Mouse (Mus musculus): Measurements from ENCODE around the gene Mroh7.
"Not testable (repeated sequence)": the region's sequence is repeated elsewhere in the genome, so short reads cannot be mapped to it uniquely, and the experiment has no call there.

Mroh7 gene

DNA sequence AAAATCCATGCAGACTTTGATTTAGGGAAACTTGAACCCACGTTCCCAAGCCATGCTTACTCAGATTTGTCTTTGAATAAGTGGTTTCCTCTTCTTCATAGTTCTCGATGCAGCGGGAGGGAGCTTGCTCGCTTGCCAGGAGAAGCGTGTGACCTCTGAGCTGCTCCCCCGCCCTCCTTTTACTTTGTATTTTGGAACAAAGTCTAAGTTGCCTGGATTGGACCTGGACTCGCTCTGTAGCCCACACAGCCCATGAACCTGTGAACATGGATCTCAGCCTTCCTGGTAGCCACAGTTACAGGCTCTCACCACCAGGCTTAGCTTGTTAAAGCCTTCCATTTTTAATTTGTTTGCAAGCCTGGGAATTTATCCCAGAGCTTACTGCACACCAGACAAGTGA lies at the start of gene Mroh7:
Mroh7 (minus strand) TSS at position 112 of the 400 bp plus-strand sequence.
- DNase-seq: no peak

DNA sequence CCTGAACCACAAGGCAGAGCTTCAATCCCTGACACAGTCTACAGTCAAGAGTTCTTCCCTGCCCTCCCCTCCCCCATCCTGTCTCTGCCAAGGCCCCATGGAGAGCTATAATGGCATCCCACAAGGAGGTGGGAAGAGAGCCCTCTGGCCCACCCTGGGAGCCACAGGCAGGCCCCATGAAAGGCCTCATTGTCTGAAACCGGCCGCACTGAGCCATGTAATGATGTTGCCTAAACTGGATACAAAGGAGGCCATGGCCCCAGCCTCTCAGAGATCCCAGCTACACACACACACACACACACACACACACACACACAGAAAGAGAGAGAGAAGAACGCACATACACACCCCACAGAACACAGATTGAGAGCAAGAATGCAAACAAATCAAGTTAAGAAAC lies 49.3 kb upstream of the Mroh7 start:
- DNase-seq: no peak

DNA sequence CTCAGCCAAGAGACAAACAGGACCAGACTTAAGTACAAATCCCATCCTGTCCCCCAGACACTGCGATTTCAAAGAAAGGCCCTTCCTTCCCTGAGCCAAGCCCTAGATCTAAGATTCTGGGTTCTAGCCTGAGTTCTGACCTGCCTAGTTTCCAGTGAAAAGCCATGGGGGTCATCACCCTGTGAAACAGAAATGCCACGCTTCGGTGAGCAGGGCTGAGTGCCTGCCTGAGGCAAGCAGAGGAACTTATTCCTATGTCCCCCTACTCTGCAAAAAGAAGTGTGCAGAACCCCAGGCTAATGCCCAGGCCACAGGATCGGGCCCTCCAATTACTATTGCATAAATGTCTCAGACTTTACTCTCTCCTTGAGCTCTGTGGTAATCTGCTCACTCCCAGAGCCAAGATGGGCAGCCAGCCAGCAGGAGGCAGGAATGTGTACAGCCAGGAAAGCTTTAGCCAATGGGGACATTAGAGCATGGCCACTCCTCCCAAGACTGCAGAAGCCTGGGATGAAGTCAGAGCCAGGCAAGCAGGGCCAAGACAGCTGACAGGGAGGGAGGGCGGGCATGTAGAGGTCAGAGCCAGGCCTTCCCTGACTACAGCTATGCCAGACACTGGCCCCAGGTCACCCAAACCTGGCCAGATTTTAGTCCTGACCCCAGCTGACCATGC lies 47.5 kb upstream of the Mroh7 start:
- peak; percentile 93 for DNase-seq

DNA sequence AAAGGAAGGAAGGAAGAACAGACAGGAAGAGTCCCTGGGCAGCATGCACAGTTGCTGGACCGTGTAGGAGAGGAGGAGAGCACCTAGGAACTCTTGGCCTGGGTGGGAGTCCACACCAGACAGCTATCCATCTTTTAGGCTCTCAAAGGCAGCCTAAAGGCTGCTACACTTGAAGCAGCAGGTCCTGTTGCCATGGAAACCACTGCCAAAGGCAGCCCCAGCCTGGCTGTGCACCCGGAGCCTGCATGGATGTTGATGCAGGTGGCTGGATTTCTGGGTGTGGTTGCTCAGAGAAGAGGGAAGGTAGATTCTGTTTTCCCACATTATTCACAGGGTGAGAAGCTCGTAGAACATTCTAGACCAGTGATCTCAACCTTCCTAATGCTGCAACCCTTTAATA lies 46.3 kb upstream of the Mroh7 start:
- peak; percentile 41 for DNase-seq

DNA sequence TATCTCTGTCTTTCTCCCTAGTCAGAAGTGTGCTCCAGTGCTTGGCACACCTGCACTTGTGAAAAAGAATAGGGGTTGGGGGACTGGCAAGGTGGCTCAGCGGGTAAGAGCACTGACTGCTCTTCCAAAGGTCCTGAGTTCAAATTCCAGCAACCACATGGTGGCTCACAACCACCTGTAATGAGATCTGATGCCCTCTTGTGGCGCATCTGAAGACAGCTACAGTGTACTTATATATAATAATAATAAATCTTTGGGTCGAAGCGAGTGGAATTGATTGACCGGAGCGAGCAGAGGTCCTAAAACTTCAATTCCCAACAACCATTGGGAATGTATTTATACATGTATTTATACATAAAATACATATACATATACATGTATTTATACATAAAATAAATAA lies 45.0 kb upstream of the Mroh7 start:
- not testable (repeated sequence) for DNase-seq

DNA sequence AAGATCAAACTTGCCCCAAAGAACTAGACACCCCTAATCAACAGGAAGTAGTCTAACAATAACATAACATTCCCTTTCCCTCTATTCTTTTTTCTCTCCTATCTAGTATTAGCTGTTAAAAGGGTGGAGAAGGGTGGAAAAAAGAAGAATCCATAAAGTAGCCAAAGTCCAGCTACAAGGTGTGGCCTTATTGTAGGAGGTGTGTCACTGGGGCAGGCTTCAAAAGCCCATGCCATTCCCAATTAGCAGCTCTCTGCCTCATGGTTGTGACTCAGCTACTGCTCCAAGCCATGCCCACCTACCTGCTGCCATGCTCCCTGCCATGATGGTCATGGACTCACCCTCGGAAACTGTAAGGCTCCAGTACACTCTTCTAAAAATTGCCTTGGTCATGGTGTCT lies 41.8 kb upstream of the Mroh7 start:
- no peak for DNase-seq

DNA sequence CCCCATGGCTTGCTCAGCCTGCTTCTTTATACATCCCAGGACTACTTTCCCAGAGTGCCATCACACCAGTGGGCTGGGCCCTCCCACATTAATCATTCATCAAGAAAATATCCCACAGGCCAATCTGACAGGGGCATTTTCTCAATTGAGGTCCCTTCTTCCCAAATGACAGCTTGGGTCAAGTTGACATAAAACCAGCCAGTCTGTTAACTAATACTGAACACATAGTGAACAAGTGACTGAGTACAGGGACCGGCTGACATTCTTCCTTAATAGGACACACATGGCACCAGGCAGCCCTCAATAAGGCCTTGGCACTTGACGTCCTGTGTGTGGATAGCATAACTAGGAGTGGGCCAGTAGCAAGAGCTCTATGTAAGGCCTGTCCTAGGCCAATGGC lies 38.6 kb upstream of the Mroh7 start:
- DNase-seq: no peak

DNA sequence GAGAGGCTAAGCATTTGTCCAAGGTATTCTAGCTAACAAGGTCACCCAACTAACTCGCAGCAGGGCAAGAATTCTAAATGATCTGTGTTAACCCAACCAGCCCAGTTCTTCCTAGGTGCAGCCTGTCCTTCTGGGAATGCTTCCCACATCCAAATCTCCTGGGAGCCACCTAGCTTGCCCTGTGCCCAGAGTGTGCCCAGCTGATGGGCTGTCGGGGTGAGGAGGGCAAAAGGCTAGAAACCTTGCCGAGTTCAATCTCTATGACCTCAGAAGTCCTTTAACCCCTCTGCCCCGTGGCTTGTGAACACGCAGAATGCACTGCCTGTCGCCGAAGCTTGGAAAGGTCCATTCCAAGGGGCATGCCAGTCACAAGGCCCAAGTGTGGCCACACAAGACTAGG lies 33.4 kb upstream of the Mroh7 start:
- no peak for DNase-seq

DNA sequence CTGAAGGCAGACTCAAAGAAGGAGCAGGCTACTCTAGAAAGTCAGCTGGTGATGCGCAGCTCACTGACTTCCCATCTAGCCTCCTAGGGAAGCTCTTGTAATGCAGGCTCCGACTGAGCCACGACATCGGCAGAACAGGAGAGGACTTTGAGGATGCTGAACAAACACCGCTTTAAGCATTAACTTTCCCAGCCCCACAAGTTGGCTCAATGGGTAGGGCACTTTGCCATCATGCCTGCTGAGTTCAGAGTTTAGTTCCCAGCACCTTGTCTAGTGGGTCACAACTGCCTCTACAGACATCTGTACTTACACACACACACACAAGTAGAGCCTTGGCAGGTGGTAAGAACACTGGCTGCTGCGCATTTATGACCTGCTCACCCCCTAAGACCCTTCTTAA lies 21.0 kb upstream of the Mroh7 start:
- no peak for DNase-seq

DNA sequence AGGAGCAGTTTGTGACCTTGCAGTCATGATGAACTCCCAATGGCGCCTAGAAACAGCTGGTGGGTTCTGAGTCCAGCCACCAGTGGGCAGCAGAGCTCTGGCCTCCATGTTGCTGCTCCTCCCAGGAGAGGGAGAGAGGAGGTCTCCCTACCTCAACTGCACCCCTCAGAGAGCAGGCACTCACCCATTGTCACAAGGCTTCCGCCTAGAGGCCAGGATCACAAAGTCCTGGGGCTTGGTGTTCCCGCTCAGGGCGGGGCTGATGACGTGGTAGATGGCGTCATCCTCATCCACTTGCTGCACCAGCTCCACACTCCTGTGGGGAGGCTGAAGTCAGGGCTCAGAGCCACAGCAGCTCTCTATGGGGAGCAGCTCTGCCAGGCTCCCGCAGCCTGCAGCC lies 19.0 kb upstream of the Mroh7 start:
- DNase-seq: peak; percentile 64

DNA sequence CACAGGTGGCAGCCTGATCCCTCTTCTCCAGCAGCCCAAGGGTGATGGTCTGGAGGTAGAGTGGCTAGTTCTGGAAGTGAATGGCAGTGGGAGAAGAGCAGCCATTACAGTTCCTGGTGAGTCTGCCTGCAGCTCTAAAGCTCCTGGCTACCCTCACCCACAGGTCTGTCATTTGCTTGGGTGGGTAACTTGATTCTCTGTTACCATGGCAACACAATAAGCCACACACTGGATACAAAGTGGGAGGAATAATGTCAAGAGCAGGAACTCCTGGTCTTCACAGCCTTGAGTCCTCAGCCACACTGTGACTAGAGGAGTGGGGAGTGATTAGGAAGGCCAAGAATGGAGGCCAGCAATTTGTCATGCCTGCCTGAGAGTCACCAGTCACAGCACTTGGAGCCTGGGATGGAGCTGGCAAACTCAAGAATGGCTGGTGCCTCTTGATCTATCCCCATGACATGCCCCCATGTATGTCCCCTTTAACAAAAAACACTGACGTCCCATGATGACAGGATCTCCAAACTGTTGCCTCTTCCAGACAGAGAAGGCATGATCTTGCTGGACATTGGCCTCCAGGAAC lies 16.4 kb upstream of the Mroh7 start:
- DNase-seq: no peak

DNA sequence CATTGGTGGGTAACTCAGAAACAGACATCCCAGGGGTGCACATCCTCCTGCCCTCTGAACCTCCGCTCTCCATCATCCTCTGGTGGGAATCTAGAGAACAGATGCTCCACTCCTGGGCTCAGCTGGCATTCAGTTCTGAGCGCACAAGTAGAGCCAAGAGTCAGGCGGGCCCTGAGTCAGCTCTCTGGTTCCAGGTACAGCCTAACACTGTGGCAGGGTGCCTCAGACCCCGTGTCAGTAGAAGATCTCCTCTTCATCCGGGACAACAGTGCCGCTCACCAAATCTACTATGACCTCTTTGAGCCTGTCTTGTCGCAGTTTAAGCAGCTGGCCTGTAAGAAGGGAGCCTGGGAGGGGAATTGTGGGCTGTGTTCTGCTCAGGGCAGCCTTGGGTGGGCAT lies 15.1 kb upstream of the Mroh7 start:
- no peak for DNase-seq

DNA sequence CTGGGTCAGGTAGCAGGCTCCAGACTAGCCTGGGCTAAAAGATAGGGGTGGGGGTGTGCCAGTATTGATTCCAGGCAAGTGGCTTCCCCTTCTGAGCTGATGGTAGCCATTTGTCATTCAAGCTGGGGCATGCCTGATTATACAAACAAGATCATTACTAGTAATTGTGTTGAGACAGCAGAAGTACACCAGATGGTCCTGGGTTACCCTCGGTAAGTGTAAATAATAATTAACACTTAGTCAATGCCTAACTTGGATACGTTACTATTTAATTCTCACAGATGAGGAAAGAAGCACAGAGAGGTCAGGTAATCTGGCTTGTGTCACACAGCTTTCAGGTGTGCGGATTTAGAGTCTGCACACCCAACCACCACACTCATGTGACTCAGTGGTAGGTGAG lies 7.2 kb upstream of the Mroh7 start:
- no peak for DNase-seq

DNA sequence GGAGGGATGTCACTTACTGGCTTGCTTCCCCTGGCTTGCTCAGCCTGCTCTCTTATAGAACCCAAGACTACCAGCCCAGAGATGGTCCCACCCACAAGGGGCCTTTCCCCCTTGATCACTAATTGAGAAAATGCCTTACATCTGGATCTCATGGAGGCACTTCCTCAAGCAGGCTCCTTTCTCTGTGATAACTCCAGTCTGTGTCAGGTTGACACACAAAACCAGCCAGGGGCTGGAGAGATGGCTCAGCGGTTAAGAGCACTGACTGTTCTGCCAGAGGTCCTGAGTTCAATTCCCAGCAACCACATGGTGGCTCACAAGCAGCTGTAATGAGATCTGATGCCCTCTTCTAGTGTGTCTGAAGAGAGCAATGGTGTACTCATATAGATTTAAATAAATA lies 6.2 kb upstream of the Mroh7 start:
- DNase-seq: not testable (repeated sequence)

DNA sequence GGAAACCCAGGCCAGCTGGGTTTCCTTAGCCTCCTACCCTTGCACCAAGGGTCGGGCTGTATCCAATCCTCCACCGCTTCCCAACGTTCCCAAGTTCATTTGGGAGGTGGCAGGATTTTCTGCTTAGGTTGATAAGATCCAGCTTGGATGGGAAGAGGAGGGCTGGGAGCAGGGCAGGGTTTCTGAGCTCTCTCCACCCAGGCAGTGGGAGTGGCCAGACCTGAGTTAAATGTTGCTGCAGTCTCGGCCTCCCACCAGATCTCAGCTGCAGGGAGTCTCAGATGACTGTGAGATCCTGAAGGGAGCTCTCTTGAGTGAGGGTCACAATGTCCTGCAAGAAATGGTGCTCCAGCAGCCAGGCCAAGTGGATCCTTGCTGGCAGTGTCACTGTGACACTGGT lies 2.9 kb upstream of the Mroh7 start, which contains the start of gene Fam151a:
Fam151a (plus strand) TSS at position 254 of the 400 bp plus-strand sequence.
- DNase-seq: no peak

DNA sequence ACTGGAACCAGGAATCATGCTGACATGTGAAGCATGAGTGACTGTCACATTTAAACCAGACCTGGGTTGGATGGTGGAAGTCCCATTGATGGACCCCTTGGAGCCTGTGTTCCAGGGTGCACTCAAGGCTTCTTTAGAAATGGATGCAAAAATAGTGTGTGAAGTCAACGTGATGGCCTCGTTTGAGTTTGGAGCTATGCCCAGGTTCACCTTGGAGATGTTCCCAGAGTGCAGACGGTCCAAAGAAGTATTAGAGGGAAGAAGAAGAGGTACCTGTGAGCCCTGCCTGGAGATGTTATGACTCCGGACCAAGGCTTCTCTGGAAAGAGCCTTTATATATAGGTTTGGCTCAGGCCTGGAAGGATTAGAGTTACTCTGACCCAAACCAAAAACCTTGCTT lies 10.1 kb downstream of the Mroh7 start:
- peak; percentile 40 for DNase-seq

DNA sequence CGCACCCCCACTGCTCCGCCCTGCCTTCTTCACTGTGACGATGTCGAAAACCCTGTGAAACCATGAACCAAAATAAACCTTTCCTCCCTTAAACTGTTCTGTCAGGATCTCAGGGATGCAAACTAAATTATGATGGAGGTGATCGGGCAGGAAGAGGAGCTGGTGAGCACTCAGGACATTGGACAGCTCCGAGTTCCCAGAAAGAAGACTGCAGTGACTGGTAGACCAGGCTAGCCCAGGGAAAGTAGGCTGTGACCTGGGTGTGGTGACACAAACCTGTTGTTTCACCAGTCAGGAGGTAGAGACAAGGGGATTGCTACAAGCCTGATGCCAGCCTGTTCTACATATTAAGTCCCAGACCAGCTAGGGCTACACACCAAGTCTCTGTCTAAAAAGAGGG lies 17.1 kb downstream of the Mroh7 start:
- no peak for DNase-seq

DNA sequence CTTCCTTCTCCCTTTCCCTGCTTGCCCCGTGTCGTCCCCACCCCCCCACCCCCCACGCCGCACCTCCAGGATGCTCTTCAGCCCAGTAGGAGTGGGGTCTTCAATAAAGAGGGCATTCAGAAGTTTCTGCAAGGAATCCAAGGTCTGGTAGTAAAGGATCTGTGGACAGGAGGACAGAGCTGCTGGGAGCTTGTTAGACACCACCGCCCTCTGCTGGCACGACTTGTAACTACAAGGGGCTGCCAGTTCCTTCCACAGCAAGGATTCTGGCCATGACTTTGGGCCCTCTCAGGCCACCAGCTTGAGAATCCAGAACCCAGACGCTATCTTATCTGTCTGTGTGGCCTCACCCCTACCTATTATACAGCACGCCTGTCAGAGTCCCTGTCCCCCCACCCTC lies 22.3 kb downstream of the Mroh7 start:
- peak; percentile 78 for DNase-seq

DNA sequence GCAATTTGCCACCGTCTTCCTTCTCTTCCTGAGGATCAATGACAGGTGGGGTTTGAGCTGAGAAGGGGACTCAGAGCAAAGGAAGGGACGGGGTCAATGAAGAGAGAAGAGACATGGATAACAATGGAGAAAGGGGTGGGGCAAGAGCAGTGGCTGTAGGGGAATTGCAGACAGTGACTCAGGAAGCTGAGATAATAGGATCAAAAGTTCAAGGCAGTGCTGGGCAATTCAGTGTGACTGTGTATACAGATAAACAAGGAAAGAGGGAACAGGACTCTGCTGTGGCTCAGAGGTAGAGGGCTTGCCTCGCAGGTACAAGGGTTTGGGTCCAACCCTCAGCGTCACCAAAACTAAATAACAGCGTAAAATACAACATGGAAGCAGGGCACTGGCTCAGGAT lies 22.8 kb downstream of the Mroh7 start:
- DNase-seq: no peak

DNA sequence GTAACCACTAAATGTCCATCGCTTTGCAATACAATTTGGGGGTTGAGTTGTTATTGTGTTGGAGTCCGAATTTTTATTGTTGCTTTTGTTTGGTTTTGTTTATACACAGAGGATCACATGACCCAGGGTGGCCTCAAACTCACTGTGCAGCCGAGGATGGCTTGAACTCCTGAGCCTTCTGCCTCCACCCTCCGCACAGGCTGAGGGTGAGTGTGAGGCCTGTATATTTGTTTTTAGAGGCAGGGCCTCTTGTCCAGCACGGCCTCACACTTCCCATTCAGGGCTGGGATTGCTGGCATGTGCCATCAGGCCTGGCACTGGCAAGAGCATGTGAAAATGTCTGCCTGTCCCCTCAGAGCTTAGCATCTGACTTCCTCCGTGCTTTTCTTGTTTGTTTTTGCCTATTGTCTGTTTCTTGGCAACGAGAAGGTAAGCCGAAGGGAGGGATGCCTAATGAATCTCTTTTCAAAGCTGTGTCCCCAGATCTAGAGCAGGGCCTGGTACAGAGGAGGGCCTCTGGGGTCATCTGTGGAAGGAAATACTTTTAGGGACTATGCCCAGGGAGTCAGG lies 25.5 kb downstream of the Mroh7 start:
- no peak for DNase-seq

DNA sequence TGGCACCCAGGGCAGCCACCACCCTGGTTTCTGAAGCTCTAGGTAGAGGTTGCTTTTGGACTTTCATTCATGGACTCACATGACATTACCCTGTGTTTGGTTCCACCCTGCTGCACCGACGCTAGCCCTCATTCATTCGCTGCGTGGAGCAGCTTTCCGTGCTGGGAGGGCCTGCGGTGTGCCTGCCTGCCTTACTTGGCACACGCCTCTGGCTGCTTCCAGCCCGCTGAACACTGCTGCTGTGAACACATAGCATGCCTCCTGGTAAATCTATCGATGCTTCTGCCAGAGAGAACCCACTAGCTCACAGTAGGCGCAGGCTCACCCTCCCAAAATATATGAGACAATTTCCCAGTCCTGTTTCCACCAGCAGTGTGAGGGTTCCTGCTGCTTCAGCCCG lies 26.3 kb downstream of the Mroh7 start:
- peak; percentile 45 for DNase-seq

DNA sequence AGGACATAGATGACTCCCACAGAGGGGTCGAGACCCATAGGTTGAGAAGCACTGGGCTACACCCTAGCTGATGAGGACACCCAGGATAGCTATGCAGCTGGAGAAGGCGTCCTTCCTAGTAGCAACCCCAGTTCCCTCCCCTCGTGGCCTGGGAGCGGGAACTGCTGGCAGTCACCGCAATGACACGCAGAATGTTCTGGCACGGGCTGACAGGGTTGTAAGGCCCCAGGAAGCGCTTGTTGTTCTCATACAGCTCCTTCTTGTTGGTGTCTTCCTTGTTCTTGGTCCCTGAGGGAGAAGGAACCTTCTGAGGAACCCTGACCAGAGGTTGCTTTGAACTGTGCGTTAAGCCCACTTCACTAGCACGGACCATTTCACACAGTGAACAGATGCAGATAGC lies 26.8 kb downstream of the Mroh7 start:
- no peak for DNase-seq

DNA sequence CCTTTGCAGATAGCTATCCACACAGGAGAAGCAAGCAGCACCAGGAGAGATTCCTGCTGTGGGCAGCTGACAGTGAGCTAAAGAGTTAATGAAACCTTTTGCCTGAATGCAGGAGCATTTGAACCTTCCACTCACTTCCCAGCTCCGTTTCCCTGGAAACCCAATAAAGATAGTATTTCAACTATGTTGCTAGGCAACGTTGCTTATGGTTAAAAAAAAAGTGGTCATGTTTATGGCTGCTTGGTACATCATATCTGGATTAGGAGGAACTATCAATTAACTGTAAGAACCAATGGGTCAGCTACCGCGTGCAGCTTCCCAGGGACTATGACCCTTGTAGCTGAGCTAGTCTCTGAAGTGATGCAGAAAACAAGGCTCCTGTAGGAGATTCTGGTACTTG lies 29.9 kb downstream of the Mroh7 start:
- no peak for DNase-seq

DNA sequence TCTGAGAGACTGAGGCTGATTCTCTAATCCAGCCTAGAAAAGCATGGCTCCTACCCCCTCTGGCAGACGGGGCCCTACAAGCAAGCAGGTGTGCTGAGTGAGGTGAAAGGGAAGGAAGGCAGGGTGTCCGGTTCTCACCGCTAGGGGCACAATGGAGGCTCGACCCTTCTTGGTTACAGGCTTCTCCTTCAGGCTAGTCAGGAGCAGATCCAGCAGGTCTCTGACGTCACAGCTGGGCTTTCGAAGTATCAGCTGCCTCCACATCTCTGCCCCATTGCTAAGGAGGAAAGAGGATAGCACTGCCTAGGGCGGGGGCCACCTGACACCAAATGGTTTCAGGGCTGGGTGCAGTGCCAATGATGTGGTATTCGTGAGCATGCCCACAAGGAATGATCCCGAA lies 30.7 kb downstream of the Mroh7 start:
- DNase-seq: no peak
